Mouse (Mus musculus) hindbrain, embryonic 11.5 days (tissue): ENCODE results near the gene R3hdm2. TPM values are rescaled to one million over a fixed set of nuclear protein-coding genes. Genes with fewer than 3 reads are reported as not detected.
A peak's percentile ranks its signal among the peaks of the same experiment; 100 is the strongest.

ENCODE experiments used
- ATAC-seq: fragments of 200-750 bp; cut with Nextera tagmentation; 2 replicates; pipeline ENCODE4 v1.8.0; 2017; ENCODE audit warnings: mild to moderate bottlenecking, moderate TSS enrichment, moderate library complexity; ENCODE audit not compliant: low FRiP score
- DNase-seq: peaks from one replicate; pipeline ENCODE4 v3.0.0-alpha.2; 2015; ENCODE audit warnings: low spot score
- H3K27ac ChIP-seq: fragments of 300-500 bp; sonication (generic); 2 replicates; pipeline ENCODE4 v1.5.1; 2014; ENCODE audit warnings: mild to moderate bottlenecking, low read depth, low read length
- H3K27me3 ChIP-seq: fragments of 300-500 bp; sonication (generic); 2 replicates; pipeline ENCODE4 v1.6.1; 2014; ENCODE audit warnings: mild to moderate bottlenecking, low read length, moderate library complexity, mixed read lengths; ENCODE audit not compliant: control insufficient read depth, insufficient read depth
- H3K36me3 ChIP-seq: fragments of 300-500 bp; sonication (generic); 2 replicates; pipeline ENCODE4 v1.6.1; 2014; ENCODE audit warnings: mild to moderate bottlenecking, low read length, moderate library complexity, mixed read lengths; ENCODE audit not compliant: control insufficient read depth, insufficient read depth
- H3K4me1 ChIP-seq: fragments of 300-500 bp; sonication (generic); replicated peaks from 2 replicates; pipeline ENCODE4 v1.6.1; 2014; ENCODE audit warnings: low read length, mixed read lengths; ENCODE audit not compliant: control insufficient read depth, insufficient read depth
- H3K4me2 ChIP-seq: fragments of 300-500 bp; sonication (generic); replicated peaks from 2 replicates; pipeline ENCODE4 v1.6.1; 2014; ENCODE audit warnings: mild to moderate bottlenecking, low read depth, low read length
- H3K4me3 ChIP-seq: fragments of 300-500 bp; sonication (generic); 2 replicates; pipeline ENCODE4 v1.5.1; 2014; ENCODE audit warnings: low read depth, low read length
- H3K9ac ChIP-seq: fragments of 300-500 bp; sonication (generic); 2 replicates; pipeline ENCODE4 v1.6.1; 2014; ENCODE audit warnings: low read depth, low read length
- H3K9me3 ChIP-seq: fragments of 300-500 bp; sonication (generic); 2 replicates; pipeline ENCODE4 v1.6.1; 2016; ENCODE audit warnings: low read length; ENCODE audit not compliant: control insufficient read depth
- WGBS: fragments of 180-500 bp; shearing (Covaris S2); extraction: QIAGEN DNeasy Blood & Tissue Kit; methylation state at CpG from one replicate; pipeline ENCODE4 v1.1.7; 2014; 5-methylcytosine and 5-hydroxymethylcytosine counted together
- polyA plus RNA-seq: library from polyadenylated mRNA; unstranded; fragments of >200 nt; fragmentation: Nextera tagmentation; extraction: Ambion mirVana; gene quantifications from 2 replicates; pipeline ENCODE4 v1.2.1, GENCODE M21; 2014

R3hdm2 gene
- polyA plus RNA-seq, 1 experiment from 2014 or later = 33.0 TPM

DNA sequence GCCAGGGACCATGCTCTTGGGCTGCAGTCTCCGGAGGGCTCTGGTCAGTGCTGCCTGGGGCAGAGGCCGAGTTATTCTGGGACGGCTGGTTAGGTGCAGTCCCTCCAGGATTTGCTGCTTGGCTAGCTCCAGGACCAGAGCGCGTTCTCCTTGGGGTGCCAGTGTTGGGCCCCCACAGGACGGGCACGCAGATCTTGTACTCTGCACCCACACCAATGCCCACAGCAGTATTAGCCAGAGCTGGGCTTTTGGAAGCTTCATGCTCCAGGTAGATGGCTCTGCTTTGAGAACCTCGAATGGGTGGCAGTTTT, 28.9 kb upstream of the R3hdm2 start:
- 84% methylated on average over 8 of the region's 8 CpGs for WGBS
- no peak overlapping the region for H3K4me2 ChIP-seq
- no peaks in the 10 kb centered on the region for H3K27me3 ChIP-seq
- H3K9ac ChIP-seq = peak overlapping the region; percentile 29; the same call in 1 of the 2 replicates
- H3K9me3 ChIP-seq = no peaks in the 10 kb centered on the region
- ATAC-seq = no peak
- DNase-seq = no peak
- no peak overlapping the region for H3K27ac ChIP-seq
- H3K4me1 ChIP-seq = no peaks in the 10 kb centered on the region
- H3K36me3 ChIP-seq = no peaks in the 10 kb centered on the region
- no peak overlapping the region for H3K4me3 ChIP-seq

DNA sequence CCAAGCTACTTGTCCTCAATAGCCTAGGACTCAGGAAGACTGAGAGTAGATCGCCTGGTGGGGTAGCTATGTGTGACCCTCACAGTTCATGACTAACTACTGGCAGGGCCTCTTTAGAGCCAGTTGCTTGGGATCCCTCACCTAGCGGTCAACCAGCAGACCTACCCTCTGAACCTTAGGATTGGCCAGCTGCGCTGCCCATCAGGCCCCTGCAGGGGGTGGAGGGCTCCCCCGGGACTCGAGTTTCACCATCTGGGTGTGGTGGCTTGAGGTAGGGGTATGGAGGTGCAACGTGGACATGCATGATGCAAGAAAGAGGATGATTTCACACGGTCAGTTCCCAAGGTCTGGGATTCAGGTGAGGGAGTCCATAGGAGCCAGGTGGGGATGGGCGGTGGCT, 28.4 kb upstream of the R3hdm2 start:
- 70% methylated on average over 8 of the region's 8 CpGs for WGBS
- DNase-seq = no peak
- Histone ChIP-seq H3K27ac (no peak overlapping the region), H3K4me2 (no peak overlapping the region), H3K9me3 (no peaks in the 10 kb centered on the region), H3K36me3 (no peaks in the 10 kb centered on the region), H3K4me1 (no peaks in the 10 kb centered on the region), H3K4me3 (no peak overlapping the region), H3K9ac (no peak overlapping the region), H3K27me3 (no peaks in the 10 kb centered on the region)
- ATAC-seq = no peak

DNA sequence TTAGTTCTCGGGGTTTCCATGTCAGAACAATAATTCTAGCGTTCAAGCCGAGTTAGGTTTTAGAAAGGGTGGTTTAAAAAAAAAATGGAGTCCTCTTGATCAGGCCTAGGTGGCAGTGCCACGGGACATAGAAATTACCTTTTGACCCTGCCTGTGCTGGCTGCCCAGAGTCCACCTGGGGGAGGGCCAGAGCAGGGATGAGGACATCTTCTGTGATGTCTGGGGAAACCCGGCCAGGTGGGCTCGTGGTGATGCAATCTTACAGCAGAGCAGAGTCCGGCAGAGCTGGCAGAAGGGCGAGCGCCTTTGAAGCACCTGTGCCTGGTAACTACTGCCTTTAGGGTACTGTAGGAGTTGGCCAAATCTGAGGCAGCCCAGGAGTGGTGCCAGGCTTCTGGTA, 27.9 kb upstream of the R3hdm2 start:
- Histone ChIP-seq H3K9ac (no peak overlapping the region), H3K27ac (no peak overlapping the region), H3K4me2 (no peak overlapping the region), H3K27me3 (no peaks in the 10 kb centered on the region), H3K4me3 (no peak overlapping the region), H3K9me3 (no peaks in the 10 kb centered on the region), H3K4me1 (no peaks in the 10 kb centered on the region), H3K36me3 (no peaks in the 10 kb centered on the region)
- ATAC-seq (no peak), DNase-seq (no peak)
- WGBS = 86% methylated on average over 9 of the region's 9 CpGs

DNA sequence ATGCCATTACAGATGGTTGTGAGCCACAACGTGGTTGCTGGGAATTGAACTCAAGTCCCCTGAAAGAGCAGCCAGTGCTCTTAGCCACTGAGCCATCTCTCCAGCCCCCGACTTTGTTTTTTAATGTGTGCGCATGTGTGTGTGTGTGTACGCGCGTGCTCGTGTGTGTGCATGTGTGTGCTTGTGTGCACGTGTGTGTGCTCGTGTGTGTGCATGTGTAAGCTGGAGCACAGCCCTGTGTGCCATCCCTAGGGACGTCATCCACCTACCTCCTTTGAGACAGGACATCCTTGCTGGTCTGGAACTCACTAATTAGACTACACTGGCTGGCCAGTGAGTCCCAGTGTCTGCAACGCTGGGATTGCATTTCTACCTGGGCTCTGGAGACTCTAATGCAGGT, 27.4 kb upstream of the R3hdm2 start:
- WGBS = 90% methylated on average over 11 of the region's 11 CpGs
- Histone ChIP-seq H3K9me3 (no peaks in the 10 kb centered on the region), H3K36me3 (no peaks in the 10 kb centered on the region), H3K27me3 (no peaks in the 10 kb centered on the region), H3K9ac (no peak overlapping the region), H3K4me2 (no peak overlapping the region), H3K4me1 (no peaks in the 10 kb centered on the region), H3K27ac (no peak overlapping the region), H3K4me3 (no peak overlapping the region)
- ATAC-seq (no peak), DNase-seq (no peak)

DNA sequence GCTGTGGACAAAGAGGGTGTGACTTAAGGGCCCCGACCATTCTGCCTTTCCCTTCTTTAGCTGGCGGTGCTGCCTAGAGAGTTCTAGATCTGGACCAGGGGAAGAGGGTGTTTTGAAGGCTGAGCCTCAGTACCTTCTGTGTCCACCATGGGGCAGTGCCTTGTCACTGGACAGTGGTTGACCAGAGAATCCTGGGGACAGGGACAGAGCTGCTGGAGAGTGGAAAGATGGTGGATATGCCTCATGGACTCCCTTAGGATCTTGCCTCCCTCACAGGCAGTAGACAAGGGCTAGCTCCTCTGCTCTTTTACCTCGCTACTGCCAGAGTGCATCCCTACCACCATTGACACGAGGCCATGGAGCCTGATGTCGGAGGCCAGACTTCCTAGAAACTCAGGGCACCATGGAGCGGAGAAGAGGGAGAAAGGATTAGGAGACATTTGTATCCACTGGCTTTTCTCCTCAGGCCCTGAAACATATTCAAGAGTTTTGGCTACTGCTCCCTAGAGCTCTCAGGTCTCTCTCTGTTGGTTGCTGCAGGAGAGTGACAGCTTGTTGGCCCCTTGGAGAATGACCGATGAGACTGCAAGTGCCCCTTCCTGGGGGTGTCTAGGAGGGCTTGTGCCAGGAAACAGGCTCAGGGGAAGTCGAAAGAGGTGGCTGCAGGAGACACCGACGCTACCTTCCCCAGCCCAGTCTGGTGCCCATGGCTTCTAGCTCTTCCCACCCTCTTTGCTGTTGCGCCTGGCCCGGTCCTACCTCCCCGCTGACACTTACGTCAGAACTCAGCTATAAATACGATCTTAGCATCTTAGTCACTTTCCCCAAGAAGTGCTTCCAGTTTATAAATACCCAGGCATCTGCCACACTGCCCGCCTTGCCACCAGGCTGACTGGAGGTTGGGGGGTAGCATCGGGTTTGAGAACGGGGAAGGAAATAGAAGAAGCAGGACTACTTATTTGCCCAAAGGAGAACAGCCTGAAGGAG, 25.9 kb upstream of the R3hdm2 start, which contains the start of gene Inhbe:
TSS of gene Inhbe (minus strand) at position 503 of the 987 bp plus-strand sequence.
- Histone ChIP-seq H3K36me3 (no peaks in the 10 kb centered on the region), H3K4me1 (no peaks in the 10 kb centered on the region), H3K4me3 (no peak within 1 kb of the TSS), H3K27ac (no peak within 1 kb of the TSS), H3K9me3 (no peaks in the 10 kb centered on the region), H3K4me2 (no peak within 1 kb of the TSS), H3K27me3 (no peaks in the 10 kb centered on the region), H3K9ac (no peak within 1 kb of the TSS)
- DNase-seq = no peak
- 87% methylated on average over 18 of the region's 18 CpGs for WGBS
- ATAC-seq = no peak

DNA sequence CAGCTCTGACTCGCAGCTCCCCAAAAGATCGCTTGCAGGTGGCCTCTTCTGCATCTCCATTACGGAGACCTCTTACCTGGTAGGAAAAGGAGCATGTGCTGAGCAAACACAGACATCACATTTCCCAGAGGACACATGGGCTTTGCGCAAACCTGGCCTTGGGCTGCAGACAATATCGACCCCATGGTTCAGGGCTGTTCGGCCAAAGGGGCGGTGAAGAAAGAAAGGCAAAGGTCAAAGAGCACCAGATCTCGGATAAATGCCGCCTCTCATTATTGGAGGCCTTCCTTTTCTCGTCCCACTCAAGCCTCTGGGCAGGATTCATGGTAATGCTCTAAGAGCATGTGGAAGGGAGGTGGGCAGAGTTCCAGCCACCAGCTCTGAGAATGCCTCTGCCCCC, 24.8 kb upstream of the R3hdm2 start:
- Histone ChIP-seq H3K36me3 (no peaks in the 10 kb centered on the region), H3K27ac (no peak overlapping the region), H3K4me2 (no peak overlapping the region), H3K9ac (no peak overlapping the region), H3K4me3 (no peak overlapping the region), H3K27me3 (no peaks in the 10 kb centered on the region), H3K4me1 (no peaks in the 10 kb centered on the region), H3K9me3 (no peaks in the 10 kb centered on the region)
- WGBS = 56% methylated on average over 10 of the region's 10 CpGs
- no peak for ATAC-seq
- DNase-seq = no peak

DNA sequence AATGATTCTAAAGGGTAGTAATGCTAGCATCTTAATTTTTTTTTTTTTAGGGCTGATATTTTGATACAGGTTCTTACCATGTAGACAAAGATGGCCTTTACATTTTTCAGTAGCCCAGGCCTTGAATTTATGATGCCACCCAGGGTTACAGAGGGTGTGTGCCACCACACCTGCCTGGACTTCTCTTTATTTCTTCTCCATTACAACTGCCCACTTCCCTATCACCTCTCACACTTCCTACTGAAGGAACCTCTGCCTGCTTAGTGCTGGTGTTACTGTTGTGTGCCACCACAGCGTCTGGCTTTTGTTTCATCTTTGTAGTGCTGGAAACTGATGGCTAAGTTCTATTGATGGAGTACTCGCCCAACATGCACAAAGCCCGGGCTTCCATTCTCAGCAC, 19.4 kb upstream of the R3hdm2 start:
- no peak overlapping the region for H3K4me3 ChIP-seq
- no peak overlapping the region for H3K27ac ChIP-seq
- DNase-seq (no peak), ATAC-seq (no peak)
- no peaks in the 10 kb centered on the region for H3K4me1 ChIP-seq
- H3K9ac ChIP-seq = no peak overlapping the region
- WGBS = 86% methylated on average over 3 of the region's 3 CpGs
- no peaks in the 10 kb centered on the region for H3K9me3 ChIP-seq
- H3K4me2 ChIP-seq = no peak overlapping the region
- no peaks in the 10 kb centered on the region for H3K27me3 ChIP-seq
- H3K36me3 ChIP-seq = no peaks in the 10 kb centered on the region

DNA sequence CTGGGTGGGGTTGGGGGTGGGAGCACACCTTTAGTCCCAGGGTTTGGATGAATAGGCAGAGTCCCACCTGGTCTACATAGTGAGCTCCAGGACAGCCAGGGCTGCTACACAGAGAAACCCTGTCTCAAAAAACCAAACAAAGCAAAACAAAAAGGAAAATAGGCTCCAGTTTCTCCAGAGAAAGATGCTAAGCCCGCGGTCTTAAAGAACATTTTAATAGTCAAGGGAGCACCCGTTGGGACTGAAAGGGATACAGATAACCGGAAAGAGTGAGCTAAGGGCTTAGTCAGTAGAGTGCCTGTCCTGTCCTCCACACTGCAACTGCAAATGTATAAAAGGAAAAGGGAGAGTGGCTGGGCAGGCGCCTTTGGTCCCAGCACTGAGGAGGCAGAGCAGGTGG, 13.0 kb upstream of the R3hdm2 start:
- no peak overlapping the region for H3K27ac ChIP-seq
- ATAC-seq (no peak), DNase-seq (no peak)
- no peak overlapping the region for H3K4me2 ChIP-seq
- no peaks in the 10 kb centered on the region for H3K27me3 ChIP-seq
- H3K36me3 ChIP-seq = no peaks in the 10 kb centered on the region
- H3K9ac ChIP-seq = no peak overlapping the region
- no peaks in the 10 kb centered on the region for H3K9me3 ChIP-seq
- no peaks in the 10 kb centered on the region for H3K4me1 ChIP-seq
- 68% methylated on average over 5 of the region's 5 CpGs for WGBS
- H3K4me3 ChIP-seq = no peak overlapping the region

DNA sequence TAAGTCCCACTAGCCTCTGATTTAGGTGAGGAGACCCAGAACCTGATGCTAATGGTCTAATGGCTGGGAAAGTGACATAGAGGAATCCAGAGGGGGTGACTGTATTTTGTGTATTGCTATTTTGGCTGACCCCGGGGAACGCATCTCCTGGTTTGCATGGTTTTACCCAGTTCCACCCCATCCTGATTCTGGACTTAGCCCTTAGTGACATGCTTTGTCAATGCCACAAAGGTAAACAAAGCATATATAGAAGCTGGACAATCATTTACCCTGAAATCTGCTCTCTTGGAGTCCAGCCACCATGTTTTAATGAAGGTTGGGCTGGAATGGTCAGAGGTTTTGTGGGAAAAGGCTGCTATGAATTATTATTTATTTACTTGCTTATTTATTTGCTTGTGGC, 11.9 kb upstream of the R3hdm2 start:
- DNase-seq = no peak
- Histone ChIP-seq H3K4me2 (no peak overlapping the region), H3K27ac (no peak overlapping the region), H3K9me3 (no peaks in the 10 kb centered on the region), H3K4me1 (no peaks in the 10 kb centered on the region), H3K9ac (no peak overlapping the region), H3K4me3 (no peak overlapping the region), H3K36me3 (no peaks in the 10 kb centered on the region), H3K27me3 (no peaks in the 10 kb centered on the region)
- ATAC-seq = no peak
- WGBS = 56% methylated on average over 2 of the region's 2 CpGs
